Mouse (Mus musculus) myocyte (in vitro differentiated cells): ENCODE measurements around the gene 4930548H24Rik.

ENCODE experiments used
- E2F4 ChIP-seq: IDR thresholded peaks from one replicate; pipeline ENCODE4 v1.6.1; 2011; ENCODE audit warnings: mild to moderate bottlenecking, control low read depth, moderate library complexity; ENCODE audit not compliant: insufficient read depth
- MYOG ChIP-seq, 3 experiments: IDR thresholded peaks; one replicate each; pipeline ENCODE4 v1.6.1; 2011; ENCODE audit warnings: control low read depth in 2 of 3, low read depth in 2 of 3, mild to moderate bottlenecking in 2 of 3; ENCODE audit not compliant: insufficient read length in 2 of 3, control insufficient read depth in 1 of 3, insufficient read depth in 1 of 3
- POLR2A ChIP-seq: IDR thresholded peaks from one replicate; pipeline ENCODE4 v1.6.1; 2011; ENCODE audit warnings: low read depth, mild to moderate bottlenecking, control low read depth, moderate library complexity; ENCODE audit not compliant: insufficient read length

GRCm38 (mm10) chr5:31489116-31489769 is 3.7 kb downstream of the 4930548H24Rik start:
- TF ChIP-seq MYOG (IDR thresholded peaks at IDR 0.05; ENCODE audit: control insufficient read depth in 1 of 3, insufficient read depth in 1 of 3, insufficient read length in 2 of 3, low read depth in 2 of 3) = no peak
- no peak for TF ChIP-seq POLR2A
- TF ChIP-seq E2F4 = no peak
